Mouse (Mus musculus): ENCODE measurements around the gene Abcc6.

- TF ChIP-seq EP300 (IDR thresholded peaks at IDR 0.05; ENCODE audit: low read depth) (no peak), CTCF (IDR thresholded peaks at IDR 0.05; ENCODE audit: low read depth) (no peak)
Measured at GRCm38 (mm10) chr7:46044106-46044505, 14.0 kb upstream of the Abcc6 start.
